Mouse (Mus musculus) MEL (cell line): ENCODE results near the gene Dcst1.

Experiments used
- CTCF ChIP-seq, 3 experiments: IDR thresholded peaks in 2 of 3; conservative IDR thresholded peaks in 1 of 3; 2 replicates each; pipeline ENCODE4 v1.5.1; 2011 to 2012; ENCODE audit warnings: low read length in 3 of 3, low read depth in 2 of 3, mild to moderate bottlenecking in 2 of 3, improper control_type of control experiment in 1 of 3, inconsistent platforms in 1 of 3, mixed read lengths in 1 of 3, moderate library complexity in 1 of 3; ENCODE audit not compliant: control insufficient read depth in 1 of 3, insufficient read depth in 1 of 3, poor library complexity in 1 of 3, severe bottlenecking in 1 of 3
- MEF2A ChIP-seq: IDR thresholded peaks from 2 replicates; pipeline ENCODE4 v1.6.1; 2014; ENCODE audit warnings: low read depth, mild to moderate bottlenecking, inconsistent platforms, low read length, improper control_type of control experiment; ENCODE audit not compliant: poor library complexity, insufficient replicate concordance, severe bottlenecking; ENCODE audit errors: extremely low read depth
- POLR2A ChIP-seq, 2 experiments: IDR thresholded peaks; 2 replicates each; pipeline ENCODE4 v1.6.1; 2011 to 2012; ENCODE audit warnings: low read length in 2 of 2, mild to moderate bottlenecking in 2 of 2, control low read depth in 1 of 2, improper control_type of control experiment in 1 of 2, low read depth in 1 of 2, moderate library complexity in 1 of 2; ENCODE audit not compliant: control insufficient read depth in 1 of 2, insufficient read depth in 1 of 2, poor library complexity in 1 of 2

DNA sequence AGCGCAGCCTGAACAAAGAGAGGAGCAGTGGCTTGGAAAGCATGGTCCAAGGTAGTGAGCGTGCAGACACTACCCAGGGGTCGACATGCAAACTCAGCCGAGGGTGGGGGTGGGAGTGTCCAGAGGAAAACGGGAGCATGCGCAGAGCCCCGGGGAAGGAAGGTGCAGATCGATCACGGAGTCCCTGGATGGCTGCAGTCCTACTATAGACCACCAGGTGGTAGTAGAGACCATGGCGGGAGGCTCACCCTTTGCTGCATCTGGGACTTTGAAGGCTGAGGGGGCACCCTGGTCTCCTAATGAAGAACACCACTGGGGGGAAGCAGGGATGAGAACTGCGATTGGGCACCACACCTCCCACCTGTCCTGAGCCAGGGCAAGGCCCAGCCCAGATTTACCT, 24.6 kb downstream of the Dcst1 start:
- peak; percentile 95 to 99 (median 97) for TF ChIP-seq CTCF (IDR thresholded peaks at IDR 0.05 in 2 of 3, conservative IDR thresholded peaks at IDR 0.05 in 1 of 3; ENCODE audit: control insufficient read depth in 1 of 3, insufficient read depth in 1 of 3, low read depth in 2 of 3, low read length in 3 of 3, poor library complexity in 1 of 3, severe bottlenecking in 1 of 3)
- TF ChIP-seq MEF2A, result no peak
- TF ChIP-seq POLR2A (IDR thresholded peaks at IDR 0.05; ENCODE audit: control insufficient read depth in 1 of 2, insufficient read depth in 1 of 2, low read depth in 1 of 2, low read length in 2 of 2, poor library complexity in 1 of 2), result no peak
